Mouse (Mus musculus) cerebellum, adult 18-20 months (tissue): ENCODE data around the gene Gm44.
"Not testable (repeated sequence)": the region's sequence is repeated elsewhere in the genome, so short reads cannot be mapped to it uniquely, and the experiment has no call there.

Source experiments
- DNase-seq, 2 experiments: peaks; one replicate each; pipeline ENCODE4 v3.0.0; 2021

The Gm44 gene

DNA sequence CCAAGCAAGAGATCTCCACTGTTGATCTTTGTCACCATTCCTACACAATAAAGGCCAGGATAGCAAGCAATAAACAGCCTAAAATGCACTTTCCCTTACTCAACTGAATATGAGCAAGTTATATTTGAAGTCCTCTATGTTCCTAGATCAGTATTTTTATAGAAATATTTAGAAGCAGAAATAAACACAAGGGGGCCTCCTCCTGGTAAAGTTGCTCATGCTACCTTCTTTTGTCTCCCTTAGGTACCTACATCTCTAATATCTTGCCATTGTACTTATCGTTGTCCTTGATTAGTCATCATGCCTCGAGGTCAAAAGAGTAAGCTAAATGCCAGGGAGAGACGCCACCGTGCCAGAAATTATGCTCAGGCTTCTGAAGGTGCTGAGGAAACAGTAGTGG, at the start of gene Gm44:
TSS of gene Gm44 (plus strand) at position 301 of the 400 bp plus-strand sequence.
- DNase-seq, result no peak

DNA sequence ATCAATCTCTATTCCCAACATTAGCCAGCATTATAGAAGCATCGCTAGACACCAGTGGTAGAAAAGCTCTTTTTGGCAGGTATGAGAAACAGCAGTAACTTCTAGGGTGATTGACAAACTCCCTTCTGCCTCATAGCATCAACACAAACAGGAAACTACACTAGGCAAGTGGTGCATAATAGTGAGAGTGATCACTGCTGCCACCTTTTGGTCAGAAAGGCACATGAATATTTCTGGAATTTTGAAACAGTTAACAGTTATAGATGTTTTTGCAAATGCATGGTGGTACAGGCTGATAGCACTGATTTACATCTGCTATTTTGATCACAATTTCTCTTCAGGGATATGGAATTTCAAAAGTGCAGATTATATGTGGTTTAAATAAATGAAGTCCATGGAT, 36.0 kb downstream of the Gm44 start:
- no peak for DNase-seq

DNA sequence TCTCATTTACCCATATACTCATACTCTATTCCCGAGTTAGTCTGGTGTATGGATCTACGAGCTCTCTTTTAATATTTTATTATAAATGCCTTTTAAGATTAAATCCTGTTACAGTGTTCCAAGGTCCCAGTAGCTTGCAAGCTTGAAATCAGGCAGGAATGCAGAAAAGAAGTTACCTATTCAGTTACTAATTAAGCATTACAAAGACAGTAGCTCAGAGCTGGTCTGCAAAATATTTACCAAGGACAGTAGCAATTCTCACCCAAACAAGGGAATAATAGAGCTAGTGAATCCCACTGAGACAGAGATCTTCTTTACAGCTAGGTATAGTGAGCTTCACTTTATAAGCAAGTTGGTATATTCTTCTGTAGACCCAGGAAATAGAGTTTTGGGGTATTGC, 46.3 kb downstream of the Gm44 start:
- DNase-seq, result not testable (repeated sequence)
